Mouse (Mus musculus): ENCODE results near the gene Adssl1.
A peak's percentile ranks its signal among the peaks of the same experiment; 100 is the strongest.

The Adssl1 gene

DNA sequence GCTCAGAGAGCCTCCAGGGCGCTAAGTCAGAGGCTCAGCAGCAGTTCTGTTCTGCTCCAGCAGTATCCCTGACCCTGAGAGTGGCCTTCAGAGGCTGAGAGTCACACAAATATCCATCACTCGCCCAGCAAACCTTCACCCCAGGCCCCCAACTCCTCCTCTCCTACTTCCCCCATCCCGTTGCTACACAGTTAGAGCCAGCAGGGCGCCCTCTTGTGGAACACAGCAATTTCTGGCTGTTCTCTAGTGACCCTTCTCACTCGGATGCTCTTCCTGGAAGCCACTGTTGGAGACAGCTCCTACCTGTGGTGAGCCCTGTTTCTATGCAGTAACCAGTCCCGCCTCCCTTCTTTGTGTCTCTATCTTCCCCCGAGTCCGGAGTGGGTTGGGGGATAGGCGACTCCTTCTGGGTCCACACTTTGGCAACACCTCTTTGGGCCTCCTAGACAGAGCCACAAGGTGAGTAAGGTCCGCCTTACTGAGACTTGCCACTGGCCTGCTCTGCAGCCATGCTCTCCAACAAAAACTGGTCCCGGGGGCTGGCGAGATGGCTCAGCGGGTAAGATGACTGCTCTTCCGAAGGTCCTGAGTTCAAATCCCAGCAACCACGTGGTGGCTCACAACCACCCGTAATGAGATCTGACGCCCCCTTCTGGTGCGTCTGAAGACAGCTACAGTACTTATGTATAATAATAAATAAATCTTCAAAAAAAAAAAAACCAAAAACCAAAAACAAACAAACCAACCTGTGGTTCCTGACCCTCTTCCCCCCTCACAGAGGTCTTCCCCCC is 55.6 kb downstream of the Adssl1 start:
- peak; percentile 69 to 83 for DNase-seq (ENCODE audit: low spot score in 2 of 2)

DNA sequence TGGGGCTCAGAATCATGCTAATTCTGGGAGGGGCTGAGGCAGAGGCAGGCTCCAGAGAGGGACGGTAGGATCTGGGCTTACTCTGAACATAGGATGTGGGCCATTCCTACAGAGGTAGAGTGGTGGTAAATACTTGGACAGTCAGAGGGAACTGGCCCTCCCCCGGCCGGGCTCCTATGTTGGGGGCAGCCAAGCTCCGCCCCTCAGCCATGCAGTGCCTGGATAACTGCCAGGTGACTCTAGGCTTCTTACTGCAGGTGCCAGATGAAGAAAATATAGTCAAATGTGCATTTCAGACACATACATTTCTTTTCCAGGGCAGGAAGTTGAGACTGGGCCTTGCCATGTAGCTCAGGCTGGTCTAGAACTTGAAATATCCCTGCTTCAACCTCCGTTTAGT is 57.2 kb downstream of the Adssl1 start:
- DNase-seq (ENCODE audit: low spot score in 2 of 2) = no peak

DNA sequence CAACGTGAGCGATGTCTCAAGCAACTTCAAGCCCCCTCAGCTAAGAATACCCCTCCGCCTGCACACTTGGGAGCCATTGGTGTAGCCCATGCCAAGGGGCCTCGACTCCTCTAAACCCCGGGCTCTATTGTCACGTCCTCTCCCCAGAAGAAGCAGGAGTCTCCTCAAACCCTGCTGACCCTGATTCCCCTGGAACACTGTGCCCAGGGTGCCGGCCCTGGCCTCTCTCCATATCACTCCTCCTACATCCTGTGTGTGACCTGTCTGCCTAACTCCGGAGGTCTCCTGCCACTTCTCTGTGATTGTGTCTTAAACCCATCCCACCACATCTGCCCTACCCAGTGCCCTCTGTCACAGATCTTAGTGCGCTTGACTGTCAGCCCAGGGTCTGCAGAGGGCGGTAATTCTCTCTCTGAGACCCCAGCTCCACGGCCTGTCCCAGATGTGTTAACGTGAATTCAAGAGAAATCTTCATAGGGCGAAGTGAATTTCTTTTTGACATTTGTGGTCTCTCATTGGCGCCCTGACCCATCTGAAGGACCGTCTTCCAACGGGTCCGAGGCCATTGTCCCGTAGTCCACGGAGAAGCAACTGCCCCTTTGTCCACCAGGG is 58.2 kb downstream of the Adssl1 start:
- DNase-seq (ENCODE audit: low spot score in 2 of 2) = no peak

GRCm38 (mm10) chr12:112678555-112679026 is 58.7 kb downstream of the Adssl1 start, which contains the start of gene Zbtb42:
Gene Zbtb42 (plus strand): TSS chr12:112678828.
- DNase-seq (ENCODE audit: low spot score in 2 of 2) = peak; percentile 74

DNA sequence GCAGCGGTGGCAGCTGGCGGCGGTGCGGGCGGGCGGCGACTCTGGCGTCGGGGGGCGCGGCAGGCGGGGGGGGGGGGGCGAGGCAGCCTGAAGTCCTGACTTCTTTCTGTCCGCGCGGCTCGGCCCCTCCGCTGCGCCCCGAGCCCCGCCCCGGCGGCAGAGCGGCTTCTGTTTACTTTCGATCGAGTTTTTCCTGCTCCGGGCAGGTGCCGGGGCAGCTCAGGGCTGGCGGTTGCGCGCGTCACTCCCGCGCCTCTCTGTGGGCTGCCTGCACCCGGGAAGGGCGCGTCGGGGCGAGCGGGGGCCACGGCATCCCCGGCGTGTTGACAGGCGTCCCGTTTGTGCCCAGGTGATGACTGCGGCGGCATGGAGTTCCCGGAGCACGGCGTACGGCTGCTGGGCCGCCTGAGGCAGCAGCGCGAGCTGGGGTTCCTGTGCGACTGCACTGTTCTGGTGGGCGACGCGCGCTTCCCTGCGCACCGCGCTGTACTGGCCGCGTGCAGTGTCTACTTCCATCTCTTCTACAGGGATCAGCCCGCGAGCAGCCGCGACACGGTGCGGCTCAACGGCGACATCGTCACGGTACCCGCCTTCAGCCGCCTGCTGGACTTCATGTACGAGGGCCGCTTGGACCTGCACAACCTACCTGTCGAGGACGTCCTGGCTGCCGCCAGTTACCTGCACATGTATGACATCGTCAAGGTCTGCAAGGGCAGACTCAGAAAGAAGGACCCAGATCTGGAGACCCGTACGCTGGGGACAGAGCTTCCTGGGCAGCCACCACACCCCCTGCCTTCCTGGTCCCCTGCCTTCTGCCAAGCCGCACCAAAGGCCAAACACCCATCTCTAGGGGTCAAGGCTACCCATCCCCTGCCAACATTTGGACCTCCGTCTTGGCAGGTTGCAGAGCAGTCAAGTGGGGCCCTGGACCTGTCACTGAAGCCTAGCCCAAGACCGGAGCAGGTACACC is 59.5 kb downstream of the Adssl1 start:
- DNase-seq (ENCODE audit: low spot score in 2 of 2) = no peak

GRCm38 (mm10) chr12:112683351-112683750 is 63.5 kb downstream of the Adssl1 start:
- DNase-seq (ENCODE audit: low spot score in 2 of 2) = no peak

GRCm38 (mm10) chr12:112688458-112688857 is 68.6 kb downstream of the Adssl1 start:
- DNase-seq (ENCODE audit: low spot score in 2 of 2) = no peak
